Mouse (Mus musculus) embryonic facial prominence, embryonic 12.5 days (tissue): ENCODE results near the gene Enox1. TPM values are rescaled to one million over a fixed set of nuclear protein-coding genes. Genes with fewer than 3 reads are reported as not detected.
"Not testable (repeated sequence)": the region's sequence is repeated elsewhere in the genome, so short reads cannot be mapped to it uniquely, and the experiment has no call there.

Experiments
- ATAC-seq: fragments of 200-750 bp; cut with Nextera tagmentation; 2 replicates; pipeline ENCODE4 v1.8.0; 2017; ENCODE audit not compliant: insufficient number of reproducible peaks, insufficient read depth, low FRiP score, low TSS enrichment
- H3K27ac ChIP-seq: fragments of 300-500 bp; sonication (generic); 2 replicates; pipeline ENCODE4 v1.5.1; 2016; ENCODE audit warnings: mild to moderate bottlenecking
- H3K27me3 ChIP-seq: fragments of 300-500 bp; sonication (generic); 2 replicates; pipeline ENCODE4 v1.6.1; 2016; ENCODE audit warnings: mild to moderate bottlenecking, moderate library complexity
- H3K36me3 ChIP-seq: fragments of 300-500 bp; sonication (generic); 2 replicates; pipeline ENCODE4 v1.6.1; 2016; ENCODE audit warnings: mild to moderate bottlenecking
- H3K4me1 ChIP-seq: fragments of 300-500 bp; sonication (generic); 2 replicates; pipeline ENCODE4 v1.6.1; 2016
- H3K4me2 ChIP-seq: fragments of 300-500 bp; sonication (generic); replicated peaks from 2 replicates; pipeline ENCODE4 v1.6.1; 2016; ENCODE audit warnings: mild to moderate bottlenecking, moderate library complexity
- H3K4me3 ChIP-seq: fragments of 300-500 bp; sonication (generic); 2 replicates; pipeline ENCODE4 v1.5.1; 2016; ENCODE audit warnings: mild to moderate bottlenecking
- H3K9ac ChIP-seq: fragments of 300-500 bp; sonication (generic); 2 replicates; pipeline ENCODE4 v1.6.1; 2016; ENCODE audit warnings: mild to moderate bottlenecking, moderate library complexity
- H3K9me3 ChIP-seq: fragments of 300-500 bp; sonication (generic); 2 replicates; pipeline ENCODE4 v1.6.1; 2016; ENCODE audit warnings: mild to moderate bottlenecking, moderate library complexity
- WGBS: fragments of 180-500 bp; shearing (Covaris S2); methylation state at CpG from one replicate; pipeline ENCODE4 v1.1.7; 2016; 5-methylcytosine and 5-hydroxymethylcytosine counted together
- polyA plus RNA-seq: library from polyadenylated mRNA; unstranded; fragments of >200 nt; fragmentation: Nextera tagmentation; extraction: Ambion mirVana; gene quantifications from 2 replicates; pipeline ENCODE4 v1.2.1, GENCODE M21; 2016

The Enox1 gene
- polyA plus RNA-seq, 1 experiment from 2014 or later = 20.0 TPM

GRCm38 (mm10) chr14:77529201-77529600 is 372.6 kb downstream of the Enox1 start:
- no peaks in the 10 kb centered on the region for H3K36me3 ChIP-seq
- H3K9ac ChIP-seq = no peak overlapping the region
- WGBS = 89% methylated on average over 9 of the region's 9 CpGs
- no peak overlapping the region for H3K27ac ChIP-seq
- H3K4me1 ChIP-seq = no peaks in the 10 kb centered on the region
- no peak for ATAC-seq
- H3K9me3 ChIP-seq = no peaks in the 10 kb centered on the region
- no peak overlapping the region for H3K4me3 ChIP-seq
- H3K4me2 ChIP-seq = no peak overlapping the region
- no peaks in the 10 kb centered on the region for H3K27me3 ChIP-seq

GRCm38 (mm10) chr14:77529621-77530020 is 373.1 kb downstream of the Enox1 start:
- no peaks in the 10 kb centered on the region for H3K9me3 ChIP-seq

GRCm38 (mm10) chr14:77533638-77534037 is 377.1 kb downstream of the Enox1 start:
- ATAC-seq = no peak
- Histone ChIP-seq H3K36me3 (no peaks in the 10 kb centered on the region), H3K27ac (no peak overlapping the region), H3K4me2 (no peak overlapping the region), H3K4me1 (no peaks in the 10 kb centered on the region), H3K9me3 (no peaks in the 10 kb centered on the region), H3K27me3 (no peaks in the 10 kb centered on the region), H3K9ac (no peak overlapping the region), H3K4me3 (no peak overlapping the region)
- 66% methylated on average over 5 of the region's 5 CpGs for WGBS

More at GRCm38 (mm10) chr14:77529621-77530020, 373.1 kb downstream of the Enox1 start:
- WGBS = 91% methylated on average over 5 of the region's 5 CpGs
- no peak for ATAC-seq
- Histone ChIP-seq H3K36me3 (no peaks in the 10 kb centered on the region), H3K27me3 (no peaks in the 10 kb centered on the region), H3K27ac (no peak overlapping the region), H3K4me1 (no peaks in the 10 kb centered on the region), H3K9ac (no peak overlapping the region), H3K4me3 (no peak overlapping the region), H3K4me2 (no peak overlapping the region)

- Histone ChIP-seq H3K36me3 (no peaks in the 10 kb centered on the region), H3K4me1 (no peaks in the 10 kb centered on the region), H3K27ac (no peak overlapping the region), H3K9ac (no peak overlapping the region), H3K4me3 (no peak overlapping the region), H3K27me3 (no peaks in the 10 kb centered on the region), H3K4me2 (no peak overlapping the region), H3K9me3 (no peaks in the 10 kb centered on the region)
- ATAC-seq = no peak
- 86% methylated on average over 7 of the region's 7 CpGs for WGBS
These were observed 377.6 kb downstream of the Enox1 start for GRCm38 (mm10) chr14:77534120-77534519.

GRCm38 (mm10) chr14:77536592-77536991 is 380.0 kb downstream of the Enox1 start:
- H3K4me3 ChIP-seq = no peak overlapping the region
- H3K9me3 ChIP-seq = no peaks in the 10 kb centered on the region
- WGBS = 74% methylated on average over 2 of the region's 2 CpGs
- 0 out of 2 replicates have a peak, but pooled peaks cover 2% of the 10 kb centered on the region for H3K27me3 ChIP-seq
- no peak overlapping the region for H3K27ac ChIP-seq
- no peak for ATAC-seq
- no peak overlapping the region for H3K9ac ChIP-seq
- H3K4me2 ChIP-seq = no peak overlapping the region
- no peaks in the 10 kb centered on the region for H3K36me3 ChIP-seq
- H3K4me1 ChIP-seq = no peaks in the 10 kb centered on the region

- WGBS = 39% methylated on average over 21 of the region's 21 CpGs
These were observed 383.0 kb downstream of the Enox1 start for GRCm38 (mm10) chr14:77539563-77539962.

GRCm38 (mm10) chr14:77541925-77542324 is 385.4 kb downstream of the Enox1 start:
- ATAC-seq = no peak
- 0 out of 2 replicates have a peak, but pooled peaks cover 4% of the 10 kb centered on the region for H3K4me1 ChIP-seq
- no peak overlapping the region for H3K9ac ChIP-seq
- H3K27me3 ChIP-seq = 0 out of 2 replicates have a peak, but pooled peaks cover 6% of the 10 kb centered on the region
- no peaks in the 10 kb centered on the region for H3K36me3 ChIP-seq
- no peak overlapping the region for H3K27ac ChIP-seq
- 80% methylated on average over 7 of the region's 7 CpGs for WGBS
- no peak overlapping the region for H3K4me2 ChIP-seq
- H3K4me3 ChIP-seq = no peak overlapping the region
- no peaks in the 10 kb centered on the region for H3K9me3 ChIP-seq

More at GRCm38 (mm10) chr14:77539563-77539962, 383.0 kb downstream of the Enox1 start:
- not testable (repeated sequence) for H3K9ac ChIP-seq, H3K27ac ChIP-seq, H3K9me3 ChIP-seq, H3K4me3 ChIP-seq, H3K4me2 ChIP-seq, H3K4me1 ChIP-seq, H3K36me3 ChIP-seq, ATAC-seq, H3K27me3 ChIP-seq

- no peaks in the 10 kb centered on the region for H3K36me3 ChIP-seq
- H3K4me1 ChIP-seq = 0 out of 2 replicates have a peak, but pooled peaks cover 4% of the 10 kb centered on the region
- no peak overlapping the region for H3K4me2 ChIP-seq
These were observed 390.1 kb downstream of the Enox1 start for GRCm38 (mm10) chr14:77546531-77547274.

GRCm38 (mm10) chr14:77547351-77547750 is 390.8 kb downstream of the Enox1 start:
- Histone ChIP-seq H3K4me1 (no peaks in the 10 kb centered on the region), H3K4me2 (no peak overlapping the region), H3K9ac (no peak overlapping the region), H3K27me3 (0 out of 2 replicates have a peak, but pooled peaks cover 3% of the 10 kb centered on the region), H3K36me3 (no peaks in the 10 kb centered on the region), H3K9me3 (no peaks in the 10 kb centered on the region), H3K27ac (no peak overlapping the region), H3K4me3 (no peak overlapping the region)
- no peak for ATAC-seq
- 88% methylated on average over 5 of the region's 5 CpGs for WGBS

More at GRCm38 (mm10) chr14:77546531-77547274, 390.1 kb downstream of the Enox1 start:
- Histone ChIP-seq H3K4me3 (no peak overlapping the region), H3K9me3 (no peaks in the 10 kb centered on the region), H3K27me3 (0 out of 2 replicates have a peak, but pooled peaks cover 3% of the 10 kb centered on the region), H3K27ac (no peak overlapping the region), H3K9ac (no peak overlapping the region)
- no peak for ATAC-seq
- 83% methylated on average over 8 of the region's 8 CpGs for WGBS

- Histone ChIP-seq H3K27me3 (0 out of 2 replicates have a peak, but pooled peaks cover 3% of the 10 kb centered on the region), H3K27ac (no peak overlapping the region), H3K4me1 (no peaks in the 10 kb centered on the region), H3K9ac (no peak overlapping the region), H3K9me3 (no peaks in the 10 kb centered on the region), H3K4me2 (no peak overlapping the region), H3K36me3 (no peaks in the 10 kb centered on the region), H3K4me3 (no peak overlapping the region)
- ATAC-seq = no peak
- WGBS = 85% methylated on average over 5 of the region's 5 CpGs
These were observed 392.4 kb downstream of the Enox1 start for GRCm38 (mm10) chr14:77548963-77549362.

- no peaks in the 10 kb centered on the region for H3K27me3 ChIP-seq
- WGBS = 90% methylated on average over 7 of the region's 7 CpGs
- H3K4me3 ChIP-seq = no peak overlapping the region
- H3K4me2 ChIP-seq = no peak overlapping the region
- H3K9me3 ChIP-seq = no peaks in the 10 kb centered on the region
- 0 out of 2 replicates have a peak, but pooled peaks cover 4% of the 10 kb centered on the region for H3K4me1 ChIP-seq
- no peaks in the 10 kb centered on the region for H3K36me3 ChIP-seq
- no peak for ATAC-seq
- H3K27ac ChIP-seq = no peak overlapping the region
- H3K9ac ChIP-seq = no peak overlapping the region
These were observed 401.0 kb downstream of the Enox1 start for GRCm38 (mm10) chr14:77557446-77558070.

- Histone ChIP-seq H3K27me3 (no peaks in the 10 kb centered on the region), H3K27ac (no peak overlapping the region), H3K36me3 (no peaks in the 10 kb centered on the region), H3K4me3 (no peak overlapping the region), H3K9ac (no peak overlapping the region), H3K4me1 (0 out of 2 replicates have a peak, but pooled peaks cover 4% of the 10 kb centered on the region), H3K4me2 (no peak overlapping the region), H3K9me3 (no peaks in the 10 kb centered on the region)
- WGBS = 94% methylated on average over 3 of the region's 3 CpGs
- ATAC-seq = no peak
These were observed 402.3 kb downstream of the Enox1 start for GRCm38 (mm10) chr14:77558910-77559309.
